Mouse (Mus musculus) kidney, postnatal 10 days (tissue): Measurements from ENCODE around the gene Ppfia3.

Experiments used
- DNase-seq: peaks from one replicate; pipeline ENCODE4 v3.0.0; 2021; ENCODE audit warnings: mixed read lengths

The Ppfia3 gene

GRCm38 (mm10) chr7:45308551-45309240, 58.1 kb downstream of the Ppfia3 start:
- DNase-seq = peak; percentile 52

GRCm38 (mm10) chr7:45305275-45305674, 61.5 kb downstream of the Ppfia3 start:
- DNase-seq = peak; percentile 77

- no peak for DNase-seq
Measured at GRCm38 (mm10) chr7:45304869-45305268, 62.0 kb downstream of the Ppfia3 start.

- DNase-seq = no peak
Measured at GRCm38 (mm10) chr7:45302626-45303025, 64.2 kb downstream of the Ppfia3 start.

GRCm38 (mm10) chr7:45300270-45300669, 66.5 kb downstream of the Ppfia3 start:
- DNase-seq = peak; percentile 86

GRCm38 (mm10) chr7:45299752-45300151, 67.1 kb downstream of the Ppfia3 start:
- DNase-seq = peak; percentile 81

- DNase-seq = no peak
Measured at GRCm38 (mm10) chr7:45297563-45297962, 69.3 kb downstream of the Ppfia3 start.

GRCm38 (mm10) chr7:45296626-45297025, 70.2 kb downstream of the Ppfia3 start:
- no peak for DNase-seq
